Mouse (Mus musculus) liver, adult 2 months (tissue): ENCODE measurements around the gene Mavs. TPM values are rescaled to one million over a fixed set of nuclear protein-coding genes. Genes with fewer than 3 reads are reported as not detected.
"Not testable (repeated sequence)": the region's sequence is repeated elsewhere in the genome, so short reads cannot be mapped to it uniquely, and the experiment has no call there.

Source experiments
- DNase-seq: peaks from one replicate; pipeline ENCODE4 v3.0.0-alpha.2; 2011; ENCODE audit warnings: low read depth, low spot score; ENCODE audit errors: extremely low read depth
- H3K27ac ChIP-seq: fragments of 200-500 bp; replicated peaks from 2 replicates; pipeline ENCODE4 v1.5.1; 2012; ENCODE audit warnings: low read depth, mild to moderate bottlenecking, control low read depth, inconsistent platforms, low read length; ENCODE audit not compliant: insufficient read depth
- H3K27me3 ChIP-seq: fragments of 200-500 bp; 2 replicates; pipeline ENCODE4 v1.6.1; 2012; ENCODE audit warnings: mild to moderate bottlenecking, moderate library complexity, low read length, inconsistent platforms; ENCODE audit not compliant: control insufficient read depth, insufficient read depth
- H3K36me3 ChIP-seq: fragments of 200-500 bp; 2 replicates; pipeline ENCODE4 v1.6.1; 2012; ENCODE audit warnings: low read length, inconsistent platforms; ENCODE audit not compliant: control insufficient read depth, insufficient read depth
- H3K4me1 ChIP-seq: fragments of 200-500 bp; 2 replicates; pipeline ENCODE4 v1.6.1; 2011; ENCODE audit warnings: low read length; ENCODE audit not compliant: control insufficient read depth, insufficient read depth
- H3K4me3 ChIP-seq: fragments of 200-500 bp; 2 replicates; pipeline ENCODE4 v1.5.1; 2011; ENCODE audit warnings: low read depth, mild to moderate bottlenecking, control low read depth, low read length, moderate library complexity; ENCODE audit not compliant: insufficient read depth
- H3K79me2 ChIP-seq: fragments of 200-500 bp; 2 replicates; pipeline ENCODE4 v1.6.1; 2012; ENCODE audit warnings: inconsistent platforms, mild to moderate bottlenecking, low read length, moderate library complexity; ENCODE audit not compliant: control insufficient read depth, insufficient read depth
- H3K9ac ChIP-seq: fragments of 200-500 bp; 2 replicates; pipeline ENCODE4 v1.6.1; 2012; ENCODE audit warnings: low read depth, mild to moderate bottlenecking, control low read depth, inconsistent platforms, low read length
- CTCF ChIP-seq: fragments of 200-500 bp; IDR thresholded peaks from 2 replicates; pipeline ENCODE4 v1.5.1; 2011; ENCODE audit warnings: low read depth, low read length, control low read depth
- POLR2A ChIP-seq: fragments of 200-500 bp; IDR thresholded peaks from 2 replicates; pipeline ENCODE4 v1.6.1; 2011; ENCODE audit warnings: low read length, control low read depth; ENCODE audit not compliant: insufficient read depth; ENCODE audit errors: extremely low read depth
- WGBS: fragments of 180-500 bp; shearing (Covaris S2); methylation state at CpG from one replicate; pipeline ENCODE4 v1.1.7; 2018; 5-methylcytosine and 5-hydroxymethylcytosine counted together
- polyA plus RNA-seq: library from polyadenylated mRNA; depleted of rRNA; stranded (reverse); fragments of >200 nt; gene quantifications from 2 replicates; pipeline ENCODE4 v1.2.3, GENCODE M21; 2012
- total RNA-seq: library from RNA; depleted of rRNA; stranded (reverse); fragments of >200 nt; gene quantifications from 2 replicates; pipeline ENCODE4 v1.2.3, GENCODE M21; 2014

Mavs gene
- total and polyA plus RNA-seq, 2 experiments, result 25.0 to 134 TPM

- TF ChIP-seq CTCF (no peak), POLR2A (no peak)
- Histone ChIP-seq H3K9ac (no peak overlapping the region), H3K4me3 (no peak overlapping the region), H3K27me3 (no peaks in the 10 kb centered on the region), H3K36me3 (no peaks in the 10 kb centered on the region), H3K4me1 (peaks cover 14% of the 10 kb centered on the region), H3K79me2 (no peaks in the 10 kb centered on the region), H3K27ac (no peak overlapping the region)
- WGBS, result 94% methylated on average over 6 of the region's 6 CpGs
- no peak for DNase-seq
These were observed 8.7 kb upstream of the Mavs start for GRCm38 (mm10) chr2:131225178-131225577.

DNA sequence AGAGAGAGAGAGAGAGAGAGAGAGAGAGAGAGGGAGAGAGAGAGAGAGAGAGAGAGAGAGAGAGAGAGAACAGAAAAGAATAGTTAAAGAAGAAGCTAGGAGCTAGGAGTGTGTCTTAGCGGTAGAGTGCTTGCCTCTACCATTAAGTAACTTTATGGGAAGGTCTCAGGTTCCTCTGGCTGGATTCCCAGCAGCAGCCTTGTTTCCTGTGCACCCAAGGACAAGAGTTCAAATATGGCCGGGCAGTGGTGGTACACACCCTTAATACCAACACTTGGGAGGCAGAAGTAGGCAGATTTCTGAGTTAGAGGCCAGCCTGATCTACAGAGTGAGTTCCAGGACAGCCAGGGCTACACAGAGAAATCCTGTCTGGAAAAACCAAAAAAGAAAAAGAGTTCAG lies 7.2 kb upstream of the Mavs start:
- H3K79me2 ChIP-seq, DNase-seq, H3K9ac ChIP-seq, H3K4me3 ChIP-seq, H3K27me3 ChIP-seq, H3K36me3 ChIP-seq, H3K27ac ChIP-seq: not testable (repeated sequence)
- H3K4me1 ChIP-seq, result peaks cover 12% of the 10 kb centered on the region
- 32% methylated on average over 2 of the region's 2 CpGs for WGBS

DNA sequence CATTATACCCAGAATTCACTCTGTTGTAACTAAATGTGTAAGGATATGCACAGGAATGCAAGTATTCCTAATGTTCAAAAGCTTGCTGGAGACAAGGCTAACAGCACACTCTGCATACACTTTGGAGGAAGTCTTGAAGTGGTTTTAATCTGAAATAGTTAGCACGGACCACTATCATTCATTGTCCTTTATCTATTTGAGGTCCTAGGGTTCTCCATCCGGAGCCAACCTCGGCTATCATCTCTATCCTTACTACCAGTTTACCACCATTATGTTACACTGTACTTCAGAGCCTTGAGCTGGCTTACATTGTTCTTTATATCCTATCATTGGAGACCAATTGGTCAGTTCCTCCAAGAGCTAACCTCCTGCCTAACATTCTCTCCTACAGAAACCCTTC lies 6.6 kb upstream of the Mavs start:
- H3K4me1 ChIP-seq, result peaks cover 9% of the 10 kb centered on the region
- H3K36me3 ChIP-seq, result no peaks in the 10 kb centered on the region
- no peak overlapping the region for H3K9ac ChIP-seq
- DNase-seq, result no peak
- H3K27me3 ChIP-seq, result no peaks in the 10 kb centered on the region
- WGBS, result 77% methylated on average over 3 of the region's 3 CpGs
- no peaks in the 10 kb centered on the region for H3K79me2 ChIP-seq
- H3K27ac ChIP-seq, result no peak overlapping the region
- TF ChIP-seq CTCF (no peak), POLR2A (no peak)
- H3K4me3 ChIP-seq, result no peak overlapping the region

DNA sequence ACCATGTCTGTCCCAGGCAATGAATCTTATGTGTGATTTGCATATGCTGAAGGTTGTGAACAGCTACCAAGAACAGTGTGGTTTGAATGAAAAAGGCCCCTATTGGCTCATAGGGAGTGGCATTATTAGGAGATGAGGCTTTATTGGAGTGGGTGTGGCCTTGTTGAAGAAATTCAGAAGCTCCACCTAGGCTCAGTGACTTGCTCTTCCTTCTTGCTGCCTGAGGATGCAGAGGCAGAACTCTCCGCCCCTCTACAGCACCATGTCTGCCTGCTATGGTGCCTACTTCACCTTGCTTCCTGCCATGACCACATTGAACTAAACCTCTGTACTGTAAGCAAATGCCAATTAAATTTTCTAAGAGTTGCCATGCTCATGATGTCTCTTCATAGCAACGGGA lies 1.3 kb upstream of the Mavs start:
- whole genome bisulfite sequencing, result 95% methylated on average over 2 of the region's 2 CpGs
- Histone ChIP-seq H3K27ac (no peak overlapping the region), H3K4me3 (no peak overlapping the region)

DNA sequence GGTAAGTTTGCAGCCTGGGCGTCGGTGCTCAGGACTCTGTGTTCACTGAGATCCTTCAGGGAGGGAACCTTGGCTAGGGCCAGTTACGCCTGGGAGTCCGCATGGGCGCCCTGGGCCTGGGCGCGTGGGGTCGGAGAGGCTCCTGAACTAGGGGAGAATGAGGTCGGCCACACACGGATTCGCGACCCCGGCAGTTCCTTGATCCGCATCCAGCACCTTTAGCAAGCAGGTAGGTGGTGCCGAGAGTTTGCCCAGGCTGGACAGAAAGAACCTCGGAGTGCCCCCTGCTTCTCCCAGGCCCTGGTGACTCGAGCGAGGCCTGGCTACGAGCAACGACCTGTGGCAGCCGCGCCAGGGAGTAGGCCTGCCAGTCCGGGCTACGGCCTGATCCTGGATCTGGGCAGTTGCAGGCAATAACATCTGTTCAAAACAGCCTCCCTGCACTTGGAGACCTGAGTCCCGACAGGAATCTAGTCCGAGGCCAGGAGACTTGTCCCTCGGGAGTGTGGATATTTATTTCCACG lies 326 bp downstream of the Mavs start:
- Histone ChIP-seq H3K79me2 (peaks cover 20% of the 10 kb centered on the region), H3K27me3 (no peaks in the 10 kb centered on the region), H3K9ac (peak overlapping the region; percentile 92), H3K27ac (peak overlapping the region; percentile 96), H3K36me3 (peaks cover 20% of the 10 kb centered on the region), H3K4me1 (peaks cover 14% of the 10 kb centered on the region), H3K4me3 (peak overlapping the region; percentile 86)
- no peak for TF ChIP-seq POLR2A
- no peak for TF ChIP-seq CTCF
- DNase-seq, result no peak
- 2% methylated on average over 28 of the region's 28 CpGs for WGBS

More for the DNA sequence above, 1.3 kb upstream of the Mavs start:
- Histone ChIP-seq H3K4me1 (peaks cover 11% of the 10 kb centered on the region), H3K9ac (no peak overlapping the region), H3K36me3 (peaks cover 11% of the 10 kb centered on the region), H3K27me3 (no peaks in the 10 kb centered on the region), H3K79me2 (peaks cover 18% of the 10 kb centered on the region)
- DNase-seq, result no peak
- TF ChIP-seq CTCF (no peak), POLR2A (no peak)

- Histone ChIP-seq H3K9ac (peak overlapping the region; percentile 92), H3K27me3 (no peaks in the 10 kb centered on the region), H3K4me1 (peaks cover 14% of the 10 kb centered on the region), H3K79me2 (peaks cover 20% of the 10 kb centered on the region), H3K4me3 (peak overlapping the region; percentile 86), H3K27ac (peak overlapping the region; percentile 96), H3K36me3 (peaks cover 25% of the 10 kb centered on the region)
- no peak for TF ChIP-seq POLR2A
- TF ChIP-seq CTCF, result no peak
- DNase-seq, result peak; percentile 85
- 17% methylated on average over 7 of the region's 7 CpGs for WGBS
These were observed 1.2 kb downstream of the Mavs start for GRCm38 (mm10) chr2:131234970-131235635.
